ENCODE assay signal across 8 mouse cellular contexts in the genomic region with DNA sequence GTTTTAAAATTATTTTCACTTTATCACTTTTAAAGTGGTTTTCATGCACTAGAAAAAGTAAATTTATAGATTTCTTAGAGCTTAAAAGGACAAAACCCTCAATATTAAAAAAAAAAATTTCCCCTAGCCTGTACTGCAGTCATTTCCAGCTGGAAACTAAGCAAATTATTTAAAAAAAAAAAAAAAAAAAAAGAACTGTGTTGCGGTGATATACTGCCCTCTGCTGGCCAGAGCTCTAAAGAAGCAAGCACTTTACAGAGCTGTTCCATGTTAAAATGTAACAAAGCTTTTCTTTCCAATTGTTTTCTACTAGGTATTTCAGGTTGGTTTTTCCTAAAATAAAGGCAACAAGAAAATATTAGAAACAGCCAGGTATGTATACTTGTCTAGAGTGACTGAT. TPM values are rescaled to one million over a fixed set of nuclear protein-coding genes. Genes with fewer than 3 reads are reported as not detected.
A peak's percentile ranks its signal among the peaks of the same experiment; 100 is the strongest.
DNase-seq lines count a peak whose midpoint lies in the region; ATAC-seq lines count a peak whose summit lies in the region.

No protein-coding gene starts in this region.

- ATAC-seq in frontal cortex, adult (ENCODE audit: low TSS enrichment), result no peak

- intact Hi-C loops in gastrocnemius, postnatal 14 days (cut with DNase I; ENCODE audit: low total_unique reads), result no loop called here

- peak; percentile 23 to 31 for DNase-seq in frontal cortex, postnatal 36 days (ENCODE audit: low spot score in 2 of 2)
- DNase-seq in ovary, postnatal 14 days (ENCODE audit: low spot score), result peak; percentile 37
- DNase-seq in ovary, postnatal 10 days (ENCODE audit: low spot score), result no peak
- peak; percentile 27 for DNase-seq in c-Kit-negative CD71-positive TER-119-positive erythroid progenitor cells, embryonic 14.5 days (ENCODE audit: low read depth, low spot score)
- DNase-seq in gastrocnemius, postnatal 14 days, result peak; percentile 27
- DNase-seq in lung, postnatal 10 days, result peak; percentile 56
- peak; percentile 44 for DNase-seq in thymus, postnatal 25 days

RNA-seq across cellular contexts. Expression of a gene that starts 4.4 kb away (rescaled TPM):
- total RNA-seq in gastrocnemius, postnatal 14 days (2021), result not detected

RNA-seq across cellular contexts. Expression of a gene that starts 24.8 kb away (rescaled TPM):
- 1 to 10 TPM in 1 of 2 experiments, under 1 TPM in 1; 0.80 to 2.0 TPM for total RNA-seq in gastrocnemius, postnatal 14 days (2021)
